Mouse (Mus musculus) monocyte, adult 5-6 weeks (primary cell): ENCODE results near the gene Pitpnc1. TPM values are rescaled to one million over a fixed set of nuclear protein-coding genes. Genes with fewer than 3 reads are reported as not detected.
A peak's percentile ranks its signal among the peaks of the same experiment; 100 is the strongest.

Experiments
- ATAC-seq: fragments of 153-309, 156-312 bp; replicated peaks from 2 replicates; pipeline ENCODE4 v1.8.0; 2017; ENCODE audit warnings: mild to moderate bottlenecking; ENCODE audit not compliant: low TSS enrichment, insufficient number of reproducible peaks, severe bottlenecking, poor library complexity, low FRiP score
- total RNA-seq: library from RNA; stranded (forward); fragments of 200-1000, 200-491, 200-594 nt; gene quantifications from 3 replicates; pipeline ENCODE4 v1.2.3, GENCODE M21; 2017

The Pitpnc1 gene
- total RNA-seq, 1 experiment from 2014 or later = 18.5 TPM

DNA sequence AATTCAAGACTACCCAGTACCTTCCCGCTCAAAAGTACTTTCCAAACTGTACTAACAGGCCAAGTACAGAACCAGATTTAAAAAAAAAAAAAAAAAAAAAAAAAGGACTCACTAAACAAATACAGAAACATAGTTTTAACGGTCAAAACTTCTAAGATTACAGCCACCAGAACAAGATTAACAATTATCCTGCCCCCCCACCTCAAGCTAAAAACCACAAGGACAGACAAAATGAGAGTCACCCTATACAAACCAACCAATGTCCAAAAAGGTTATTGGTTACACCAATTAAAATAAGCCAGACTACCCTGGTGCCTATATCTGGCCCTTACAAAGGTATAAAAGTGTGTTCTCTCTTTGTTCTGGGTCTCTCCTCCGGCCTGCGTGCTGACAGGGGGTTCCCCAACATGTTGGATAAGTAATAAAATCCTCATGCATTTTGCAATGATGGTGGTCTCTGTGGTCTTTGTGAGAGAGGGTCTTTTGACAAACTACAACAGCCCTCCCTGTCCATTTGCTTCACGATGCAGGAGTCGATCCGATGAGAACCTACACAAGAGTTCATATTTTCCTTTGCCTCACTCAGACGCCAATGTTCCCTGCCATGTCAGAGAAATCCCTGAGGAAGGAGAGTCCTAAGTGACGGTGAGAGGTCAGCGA lies 54.5 kb downstream of the Pitpnc1 start:
- ATAC-seq = no peak

DNA sequence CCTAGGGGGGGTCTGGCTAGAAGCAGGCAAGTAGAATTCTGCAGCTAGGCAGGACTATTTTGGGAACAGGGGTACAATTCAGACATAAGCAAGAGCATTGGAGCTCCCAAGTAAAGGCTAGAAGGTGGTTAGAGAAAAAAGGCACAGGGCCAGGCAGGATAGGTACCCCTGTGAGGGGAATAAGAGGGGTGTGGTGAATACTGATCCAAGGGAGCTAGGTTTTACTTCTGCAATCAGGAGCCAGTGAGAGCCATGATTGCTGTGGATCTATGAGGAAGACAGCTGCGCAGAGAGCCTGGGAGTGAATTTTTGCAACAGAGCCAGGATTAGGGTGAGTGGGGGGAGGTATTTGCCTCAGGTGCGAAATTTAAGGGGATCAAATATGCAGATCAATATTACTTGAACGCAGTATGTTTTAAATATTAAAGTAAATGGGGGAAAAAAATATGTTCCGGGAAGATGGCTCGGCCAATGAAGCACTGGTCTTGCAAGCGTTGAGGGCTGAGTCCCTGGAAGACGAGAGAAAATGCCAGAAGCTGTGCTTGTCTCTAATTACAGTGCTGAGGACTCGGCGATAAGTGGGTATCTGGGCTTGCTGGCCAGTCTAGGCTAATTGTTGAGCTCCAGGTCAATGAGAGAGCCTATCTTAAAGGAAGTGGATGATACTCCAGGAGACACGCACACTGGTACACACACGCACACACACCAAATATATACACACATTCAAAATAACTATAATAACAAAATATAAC lies 55.3 kb downstream of the Pitpnc1 start:
- ATAC-seq = no peak

GRCm38 (mm10) chr11:107413251-107413655 lies 57.2 kb downstream of the Pitpnc1 start:
- no peak for ATAC-seq

- ATAC-seq = no peak
Measured at GRCm38 (mm10) chr11:107412128-107412527, 58.4 kb downstream of the Pitpnc1 start.

GRCm38 (mm10) chr11:107411576-107411975 lies 58.9 kb downstream of the Pitpnc1 start:
- no peak for ATAC-seq

- no peak for ATAC-seq
Measured at GRCm38 (mm10) chr11:107410804-107411203, 59.7 kb downstream of the Pitpnc1 start.

DNA sequence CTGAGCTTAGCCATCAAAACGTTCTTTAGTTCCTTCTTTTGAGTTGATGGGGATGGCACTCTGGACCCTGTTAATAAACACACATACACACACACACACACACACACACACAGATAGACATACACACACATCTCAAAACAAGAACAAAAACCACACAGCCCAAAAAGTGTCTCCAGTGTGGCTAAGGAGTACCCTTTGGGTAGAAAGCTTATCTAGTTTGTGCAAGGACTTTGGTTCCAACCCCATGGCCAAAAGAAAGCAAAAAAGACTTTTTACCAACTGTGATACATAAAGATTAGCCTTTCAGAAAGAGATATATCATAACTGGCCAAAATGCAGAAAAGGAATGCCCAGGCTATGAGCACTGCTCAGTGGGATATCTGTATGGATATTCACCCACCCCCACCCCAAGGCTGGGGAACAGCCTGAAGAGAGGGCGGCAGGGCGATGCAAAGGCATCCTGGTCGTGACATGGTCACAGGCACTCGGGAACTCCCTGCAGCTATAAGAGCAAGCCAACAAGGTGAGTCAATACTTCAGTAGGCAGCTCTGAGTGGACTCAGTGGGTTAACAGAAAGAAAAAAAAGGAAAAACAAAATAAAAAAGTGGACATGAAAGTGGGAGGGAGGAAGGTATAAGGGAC lies 60.3 kb downstream of the Pitpnc1 start:
- ATAC-seq = no peak

DNA sequence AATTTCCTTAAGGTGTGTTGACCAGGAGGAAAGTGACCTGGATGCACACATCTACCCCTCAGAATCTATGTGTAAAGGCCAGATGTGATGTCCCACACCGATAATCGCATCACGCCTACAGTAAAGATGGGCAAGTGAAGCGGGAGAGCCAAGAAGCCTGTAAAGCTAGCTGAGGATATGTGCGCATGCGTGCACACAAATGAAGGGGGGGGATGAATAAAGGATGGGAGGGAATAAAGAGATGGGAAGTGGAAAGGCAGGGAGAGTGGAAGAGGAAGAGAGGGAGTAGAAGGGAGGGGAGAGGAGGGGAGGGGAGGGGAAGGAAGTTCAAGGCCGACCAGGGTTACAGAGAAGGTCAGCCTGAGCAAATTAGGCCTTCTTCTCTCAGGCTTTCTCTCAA lies 61.6 kb downstream of the Pitpnc1 start:
- no peak for ATAC-seq

DNA sequence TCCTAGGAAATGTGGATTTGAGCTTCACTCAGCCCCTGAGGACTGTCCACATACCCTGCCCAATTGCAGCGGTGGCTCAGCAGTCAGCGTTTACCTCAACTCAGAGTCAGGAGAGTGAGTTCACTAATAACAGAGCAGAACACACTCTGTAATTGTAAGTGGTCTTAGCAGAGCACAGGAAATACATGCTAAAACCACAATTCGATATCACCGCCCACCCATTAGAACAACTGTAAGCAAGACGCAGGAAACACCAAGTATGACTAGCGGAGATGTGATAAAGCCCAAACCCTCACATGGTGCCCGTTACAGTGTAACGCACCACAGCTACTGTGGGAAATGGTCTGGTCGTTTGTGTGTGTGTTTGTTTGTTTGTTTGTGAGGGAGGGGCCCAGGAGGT lies 62.8 kb downstream of the Pitpnc1 start:
- ATAC-seq = peak; percentile 56

DNA sequence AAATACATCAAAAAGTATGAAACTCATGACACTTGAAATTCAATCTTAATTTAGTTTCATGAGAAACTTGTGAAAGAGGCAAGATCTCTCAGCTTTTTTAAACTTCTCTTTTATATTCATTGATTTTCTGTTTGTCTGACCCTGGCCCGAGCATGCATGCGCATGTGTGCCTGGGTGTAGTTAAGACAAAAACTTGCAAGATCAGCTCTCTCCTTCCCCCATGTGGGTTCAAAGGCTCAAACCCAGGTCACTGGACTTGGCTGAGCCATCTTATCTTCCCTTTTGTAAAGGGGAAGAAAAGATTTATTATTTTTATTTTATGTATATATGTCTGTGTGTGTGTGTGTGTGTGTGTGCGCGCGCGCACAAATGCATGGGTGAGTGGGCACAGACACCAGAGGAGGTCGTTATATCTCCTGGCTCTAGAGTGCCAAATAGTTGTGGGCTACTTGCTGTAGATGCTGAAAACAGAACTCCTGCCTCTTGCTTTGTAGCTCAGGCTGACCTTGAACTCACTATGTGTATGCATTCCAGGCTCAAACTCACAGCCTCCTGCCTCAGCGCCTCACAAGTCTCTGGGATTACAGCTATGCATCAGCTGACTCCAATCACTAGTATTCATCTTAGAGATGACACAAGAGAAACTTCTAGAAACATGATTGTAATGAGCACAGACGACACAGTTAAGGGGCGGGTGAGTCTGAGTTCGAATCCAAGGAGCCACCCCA lies 64.7 kb downstream of the Pitpnc1 start:
- no peak for ATAC-seq

- ATAC-seq = no peak
Measured at GRCm38 (mm10) chr11:107403309-107403708, 67.2 kb downstream of the Pitpnc1 start.

DNA sequence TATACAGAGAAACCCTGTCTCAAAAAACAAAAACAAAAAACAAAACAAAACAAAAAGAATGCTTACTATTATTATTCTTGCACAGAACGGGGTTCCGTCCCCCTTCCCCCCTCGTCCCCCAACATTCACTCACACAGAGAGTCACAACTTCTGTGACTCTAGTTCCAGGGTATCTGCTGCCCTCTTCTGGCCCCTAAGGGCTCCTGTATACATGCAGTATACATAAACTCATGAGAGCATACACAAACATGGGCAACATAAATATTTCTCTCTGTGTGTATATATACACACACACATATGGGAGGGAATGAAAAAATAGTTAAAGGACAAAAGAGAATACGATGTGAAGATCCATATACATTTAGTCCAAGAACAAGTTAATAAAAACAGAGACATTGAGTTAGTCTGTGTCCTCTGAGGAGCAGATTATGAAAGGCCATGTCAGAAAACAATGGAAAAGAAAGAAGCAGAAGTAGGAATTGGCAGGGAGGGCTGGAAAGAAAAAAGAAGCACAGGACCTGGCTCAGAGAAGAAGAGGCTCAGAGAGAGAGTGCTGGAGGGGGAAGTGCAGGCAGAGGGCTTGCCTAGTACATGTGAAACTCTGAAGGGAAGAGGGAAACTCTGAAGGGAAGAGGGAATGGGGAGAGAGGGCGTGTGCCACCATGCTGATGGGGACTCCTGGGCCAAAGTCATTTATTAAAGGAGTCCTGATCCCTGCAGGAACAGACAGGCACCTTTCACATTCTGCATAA lies 68.5 kb downstream of the Pitpnc1 start:
- ATAC-seq = no peak

- no peak for ATAC-seq
Measured at GRCm38 (mm10) chr11:107400826-107401225, 69.7 kb downstream of the Pitpnc1 start.

- no peak for ATAC-seq
Measured at GRCm38 (mm10) chr11:107400005-107400404, 70.5 kb downstream of the Pitpnc1 start.

GRCm38 (mm10) chr11:107397326-107397998 lies 73.0 kb downstream of the Pitpnc1 start:
- ATAC-seq = no peak

- no peak for ATAC-seq
Measured at GRCm38 (mm10) chr11:107394245-107394644, 76.3 kb downstream of the Pitpnc1 start.

GRCm38 (mm10) chr11:107393828-107394165 lies 76.7 kb downstream of the Pitpnc1 start:
- no peak for ATAC-seq

GRCm38 (mm10) chr11:107393154-107393827 lies 77.2 kb downstream of the Pitpnc1 start:
- ATAC-seq = no peak
